In the genomic region with DNA sequence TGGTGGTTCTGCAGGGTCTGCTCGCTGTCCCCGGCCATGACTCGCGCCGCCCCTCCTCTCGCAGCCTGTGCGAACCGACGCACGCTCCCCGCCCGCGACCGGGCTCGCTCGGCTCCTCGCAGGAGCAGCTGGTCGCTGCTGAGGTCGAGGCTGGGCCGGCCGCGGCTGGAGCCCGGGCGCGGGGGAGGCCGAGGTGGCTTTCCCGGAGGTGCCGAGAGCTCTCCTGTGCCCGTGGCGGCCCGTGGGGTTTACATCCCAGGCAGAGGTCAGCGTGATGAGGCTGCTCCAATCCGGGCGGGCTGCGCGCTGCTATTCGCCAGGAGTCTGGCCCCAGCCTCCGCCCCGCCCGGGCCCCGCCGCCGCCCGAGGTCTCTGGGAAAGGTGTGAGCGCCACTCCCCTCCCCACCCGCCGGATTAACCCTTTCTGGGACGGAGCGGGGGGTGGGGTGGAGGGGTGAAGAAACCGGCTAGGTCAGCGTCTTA, we compare ENCODE assay signal across 8 mouse cellular contexts. TPM values are rescaled to one million over a fixed set of nuclear protein-coding genes. Genes with fewer than 3 reads are reported as not detected.
DNase-seq lines count a peak whose midpoint lies in the region; ATAC-seq lines count a peak whose summit lies in the region.

No protein-coding gene starts in this region.

- DNase-seq in Muller cell, postnatal 12 days (ENCODE audit: inconsistent ontology term) = peak; percentile 95
- peak; percentile 95 to 97 for DNase-seq in cerebellum, postnatal 10 days
- DNase-seq in frontal cortex, postnatal 14 days (ENCODE audit: low spot score in 2 of 2) = peak; percentile 74 to 77
- peak; percentile 70 to 85 for DNase-seq in left cerebral cortex, adult 18-20 months (ENCODE audit: low spot score in 2 of 2)
- peak; percentile 80 for DNase-seq in retina, postnatal 7 days (ENCODE audit: low read depth, low spot score)
- peak; percentile 87 for DNase-seq in urinary bladder, adult 2 months (ENCODE audit: low spot score)

- H3K27me3 ChIP-seq in hindbrain, embryonic 13.5 days = peaks cover 4% of the 10 kb centered on the region; the same call in 1 of the 2 replicates

- H3K4me2 ChIP-seq in hindbrain, embryonic 13.5 days = peak overlapping the region; percentile 71

- H3K4me3 ChIP-seq in hindbrain, embryonic 13.5 days = peak overlapping the region; percentile 90
- H3K4me3 ChIP-seq in macrophage (ENCODE audit: inconsistent target) = peak overlapping the region; percentile 23

- peak; percentile 88 for ATAC-seq in hindbrain, embryonic 13.5 days (ENCODE audit: low FRiP score)

- peaks cover 37% of the 10 kb centered on the region for H3K79me2 ChIP-seq in macrophage (ENCODE audit: inconsistent target)

- WGBS in hindbrain, embryonic 13.5 days = 0% methylated on average over 51 of the region's 51 CpGs
- under 1% methylated on average over 51 of the region's 51 CpGs for WGBS in macrophage (ENCODE audit: missing documents)

- no peaks in the 10 kb centered on the region for H3K36me3 ChIP-seq in hindbrain, embryonic 13.5 days
- no peaks in the 10 kb centered on the region for H3K36me3 ChIP-seq in macrophage (ENCODE audit: inconsistent target)

- no peaks in the 10 kb centered on the region for H3K9me3 ChIP-seq in hindbrain, embryonic 13.5 days

- peak overlapping the region; percentile 94 for H3K9ac ChIP-seq in hindbrain, embryonic 13.5 days

- peak overlapping the region; percentile 98 for H3K27ac ChIP-seq in hindbrain, embryonic 13.5 days
- no peak overlapping the region for H3K27ac ChIP-seq in macrophage

- H3K4me1 ChIP-seq in hindbrain, embryonic 13.5 days (replicated peaks) = peaks cover 33% of the 10 kb centered on the region

RNA-seq across cellular contexts. Expression of a gene that starts 0.2 kb away (rescaled TPM):
- polyA plus RNA-seq in hindbrain, embryonic 13.5 days (2015; fragmentation: Nextera tagmentation; extraction: Ambion mirVana) = 58.4 and 63.4 TPM in 2 replicates
- 10 to 100 TPM; 29.2 to 39.2 TPM for total RNA-seq in left cerebral cortex, adult 18-20 months (2021)
- 10 to 100 TPM in 1 of 26 experiments, 1 to 10 TPM in 17, under 1 TPM in 7, not detected in 1; 0.17 to 10.2 (median 2.5) TPM for total RNA-seq in macrophage (2018; cell fraction: chromatin; rRNA removed)
- 10 to 100 TPM in 8 of 26 experiments, 1 to 10 TPM in 18; 1.2 to 17.5 (median 8.4) TPM for total RNA-seq in macrophage (2018; cell fraction: cytosol; rRNA removed)
- total RNA-seq in macrophage (2018; cell fraction: nucleus; rRNA removed) = 10 to 100 TPM in 1 of 26 experiments, 1 to 10 TPM in 21, under 1 TPM in 4; 0.63 to 15.0 (median 3.3) TPM
- 6.9 to 29.5 TPM (median 19.7 TPM) in 3 replicates for polyA plus RNA-seq in macrophage (2018)
- 12.0 and 19.0 TPM in 2 replicates for polyA plus RNA-seq in urinary bladder, adult 2 months (2012; rRNA removed)

RNA-seq across cellular contexts. Expression of a gene that starts 23.3 kb away (rescaled TPM):
- 72.5 and 73.5 TPM in 2 replicates for polyA plus RNA-seq in hindbrain, embryonic 13.5 days (2015; fragmentation: Nextera tagmentation; extraction: Ambion mirVana)
- 10 to 100 TPM; 46.0 to 51.6 TPM for total RNA-seq in left cerebral cortex, adult 18-20 months (2021)
- total RNA-seq in macrophage (2018; cell fraction: chromatin; rRNA removed) = 10 to 100 TPM in 7 of 26 experiments, 1 to 10 TPM in 19; 1.5 to 22.6 (median 5.7) TPM
- total RNA-seq in macrophage (2018; cell fraction: cytosol; rRNA removed) = 100 to 1,000 TPM in 5 of 26 experiments, 10 to 100 TPM in 21; 67.3 to 110 (median 83.2) TPM
- total RNA-seq in macrophage (2018; cell fraction: nucleus; rRNA removed) = 10 to 100 TPM in 25 of 26 experiments, 1 to 10 TPM in 1; 7.5 to 62.2 (median 33.7) TPM
- 107 to 127 TPM (median 115 TPM) in 3 replicates for polyA plus RNA-seq in macrophage (2018)
- 120 and 134 TPM in 2 replicates for polyA plus RNA-seq in urinary bladder, adult 2 months (2012; rRNA removed)
